8 mouse cellular contexts compared by ENCODE assay signal in the genomic region with DNA sequence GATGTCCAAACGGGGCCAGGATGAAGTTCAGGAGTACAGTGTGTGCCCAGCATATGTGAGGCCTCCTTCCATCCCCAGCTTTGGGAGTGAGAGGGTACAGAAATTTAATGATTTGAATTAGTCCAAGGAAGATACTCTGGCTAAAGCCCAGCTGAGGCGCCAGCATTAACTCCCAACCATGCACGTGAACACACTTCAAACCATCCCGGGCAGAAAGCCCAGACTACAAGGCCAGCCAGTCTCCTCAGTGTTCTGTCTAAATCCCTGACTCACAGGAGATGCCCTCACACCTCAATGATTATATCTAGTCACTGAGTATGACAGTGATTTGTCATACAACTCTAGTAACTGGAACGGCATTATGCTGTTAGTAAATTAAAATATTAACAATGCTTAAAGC. TPM values are rescaled to one million over a fixed set of nuclear protein-coding genes. Genes with fewer than 3 reads are reported as not detected.
A peak's percentile ranks its signal among the peaks of the same experiment; 100 is the strongest.
DNase-seq lines count a peak whose midpoint lies in the region.

No protein-coding gene starts in this region.

- intact Hi-C loops in heart, postnatal 25 days (cut with DNase I): no loop called here

- peak; percentile 77 to 78 for DNase-seq in heart, adult 18-20 months
- DNase-seq in heart, postnatal 25 days (ENCODE audit: low spot score): no peak
- DNase-seq in right cerebral cortex, adult 18-20 months: peak; percentile 23
- DNase-seq in right cerebral cortex, adult 2 months (ENCODE audit: low spot score in 2 of 2): no peak
- peak; percentile 60 to 65 for DNase-seq in cerebellum, postnatal 36 days
- DNase-seq in testis, postnatal 10 days (ENCODE audit: low spot score): peak; percentile 74
- DNase-seq in gastrocnemius, postnatal 10 days: no peak
- DNase-seq in spleen, postnatal 36 days (ENCODE audit: low spot score in 2 of 2): no peak

RNA-seq across cellular contexts. Expression of a gene that starts 17.4 kb away (rescaled TPM):
- not detected for total RNA-seq in heart, adult 18-20 months (2021)
- total RNA-seq in heart, postnatal 25 days (2021): not detected
- total RNA-seq in gastrocnemius, postnatal 10 days (2021): not detected

RNA-seq across cellular contexts. Expression of a gene that starts 27.6 kb away (rescaled TPM):
- total RNA-seq in heart, adult 18-20 months (2021): 10 to 100 TPM; 18.4 to 18.9 TPM
- total RNA-seq in heart, postnatal 25 days (2021): 10 to 100 TPM; 17.9 to 22.1 TPM
- total RNA-seq in gastrocnemius, postnatal 10 days (2021): 10 to 100 TPM; 17.6 to 26.5 TPM

RNA-seq across cellular contexts. Expression of a gene that starts 53.0 kb away (rescaled TPM):
- total RNA-seq in heart, adult 18-20 months (2021): 10 to 100 TPM; 28.2 to 32.2 TPM
- 10 to 100 TPM; 30.6 to 34.7 TPM for total RNA-seq in heart, postnatal 25 days (2021)
- 10 to 100 TPM; 60.8 to 65.1 TPM for total RNA-seq in gastrocnemius, postnatal 10 days (2021)

Comparison
In these comparisons a context has a peak if more than half of its experiments do, and no peak if none do; other contexts are left out.
1. DNase-seq: peak in heart, adult 18-20 months (2 of 2), right cerebral cortex, adult 18-20 months (single experiment), cerebellum, postnatal 36 days (2 of 2) and testis, postnatal 10 days (single experiment); none in heart, postnatal 25 days (single experiment), right cerebral cortex, adult 2 months (0 of 2), gastrocnemius, postnatal 10 days (single experiment) and spleen, postnatal 36 days (0 of 2).